Mouse (Mus musculus): ENCODE measurements at regions not wholly inside any gene's neighbourhood (a gene's known extent, or its start where the extent isn't known, plus 50 kb on each side); places are given as distances from the start of the nearest gene placed in this dataset.
A peak's percentile ranks its signal among the peaks of the same experiment; 100 is the strongest.

GRCm38 (mm10) chr12:51009644-51010043 is 338.2 kb upstream of the G2e3 start:
- Histone ChIP-seq H3K4me1 (no peaks in the 10 kb centered on the region), H3K36me3 (no peaks in the 10 kb centered on the region), H3K27me3 (no peaks in the 10 kb centered on the region), H3K27ac (no peak overlapping the region), H3K4me2 (replicated peaks) (no peak overlapping the region), H3K9ac (no peak overlapping the region), H3K4me3 (no peak overlapping the region), H3K9me3 (no peaks in the 10 kb centered on the region)
- 90% methylated on average over 4 of the region's 4 CpGs for WGBS
- no peak for ATAC-seq (ENCODE audit: insufficient number of reproducible peaks, insufficient read depth, low FRiP score, low TSS enrichment)

- ATAC-seq (ENCODE audit: insufficient number of reproducible peaks, insufficient read depth, low FRiP score, low TSS enrichment): peak; percentile 67; the same call in 1 of the 2 replicates
- no peaks in the 10 kb centered on the region for H3K36me3 ChIP-seq
- H3K4me3 ChIP-seq: no peak overlapping the region
- H3K9ac ChIP-seq: no peak overlapping the region
- H3K27me3 ChIP-seq: no peaks in the 10 kb centered on the region
- H3K9me3 ChIP-seq: no peaks in the 10 kb centered on the region
- WGBS: 32% methylated on average over 12 of the region's 12 CpGs
- H3K4me1 ChIP-seq: peaks cover 7% of the 10 kb centered on the region; the same call in 1 of the 2 replicates
- no peak overlapping the region for H3K27ac ChIP-seq
- no peak overlapping the region; the same call in 1 of the 2 replicates for H3K4me2 ChIP-seq (replicated peaks)
These were observed 345.9 kb upstream of the G2e3 start for GRCm38 (mm10) chr12:51001722-51002592.

- no peaks in the 10 kb centered on the region for H3K36me3 ChIP-seq
- H3K27me3 ChIP-seq: no peaks in the 10 kb centered on the region
- H3K9ac ChIP-seq: no peak overlapping the region
- H3K4me2 ChIP-seq (replicated peaks): no peak overlapping the region
- WGBS: 60% methylated on average over 4 of the region's 4 CpGs
- H3K27ac ChIP-seq: no peak overlapping the region
- no peak for ATAC-seq (ENCODE audit: insufficient number of reproducible peaks, insufficient read depth, low FRiP score, low TSS enrichment)
- H3K4me3 ChIP-seq: no peak overlapping the region
- peaks cover 7% of the 10 kb centered on the region; the same call in 1 of the 2 replicates for H3K4me1 ChIP-seq
- H3K9me3 ChIP-seq: no peaks in the 10 kb centered on the region
These were observed 346.8 kb upstream of the G2e3 start for GRCm38 (mm10) chr12:51001096-51001495.

GRCm38 (mm10) chr12:51000281-51001075 is 347.4 kb upstream of the G2e3 start:
- no peak overlapping the region for H3K9ac ChIP-seq
- H3K9me3 ChIP-seq: no peaks in the 10 kb centered on the region
- H3K27me3 ChIP-seq: no peaks in the 10 kb centered on the region
- no peak overlapping the region for H3K4me2 ChIP-seq (replicated peaks)
- 78% methylated on average over 18 of the region's 18 CpGs for WGBS
- no peak for ATAC-seq (ENCODE audit: insufficient number of reproducible peaks, insufficient read depth, low FRiP score, low TSS enrichment)
- H3K4me1 ChIP-seq: peaks cover 7% of the 10 kb centered on the region; the same call in 1 of the 2 replicates
- no peaks in the 10 kb centered on the region for H3K36me3 ChIP-seq
- H3K4me3 ChIP-seq: no peak overlapping the region
- no peak overlapping the region for H3K27ac ChIP-seq

- peak; percentile 73; the same call in 1 of the 2 replicates for ATAC-seq (ENCODE audit: insufficient number of reproducible peaks, insufficient read depth, low FRiP score, low TSS enrichment)
- Histone ChIP-seq H3K36me3 (no peaks in the 10 kb centered on the region), H3K9ac (no peak overlapping the region), H3K27ac (no peak overlapping the region), H3K4me1 (peaks cover 7% of the 10 kb centered on the region; the same call in 1 of the 2 replicates), H3K4me3 (no peak overlapping the region), H3K4me2 (replicated peaks) (no peak overlapping the region), H3K27me3 (no peaks in the 10 kb centered on the region), H3K9me3 (no peaks in the 10 kb centered on the region)
- 31% methylated on average over 20 of the region's 20 CpGs for WGBS
These were observed 348.3 kb upstream of the G2e3 start for GRCm38 (mm10) chr12:50999295-51000237.

- Histone ChIP-seq H3K36me3 (no peaks in the 10 kb centered on the region), H3K9ac (no peak overlapping the region), H3K27me3 (no peaks in the 10 kb centered on the region), H3K27ac (no peak overlapping the region), H3K4me1 (peaks cover 7% of the 10 kb centered on the region; the same call in 1 of the 2 replicates), H3K4me3 (no peak overlapping the region), H3K4me2 (replicated peaks) (no peak overlapping the region), H3K9me3 (no peaks in the 10 kb centered on the region)
- no peak for ATAC-seq (ENCODE audit: insufficient number of reproducible peaks, insufficient read depth, low FRiP score, low TSS enrichment)
- 89% methylated on average over 1 of the region's 1 CpGs for WGBS
These were observed 346.8 kb upstream of the Prkd1 start for GRCm38 (mm10) chr12:50995664-50996063.

GRCm38 (mm10) chr12:50989561-50990325 is 340.8 kb upstream of the Prkd1 start:
- no peaks in the 10 kb centered on the region for H3K27me3 ChIP-seq
- WGBS: 73% methylated on average over 12 of the region's 12 CpGs

GRCm38 (mm10) chr12:50981318-50981717 is 332.4 kb upstream of the Prkd1 start:
- H3K4me2 ChIP-seq (replicated peaks): no peak overlapping the region
- no peak for ATAC-seq (ENCODE audit: insufficient number of reproducible peaks, insufficient read depth, low FRiP score, low TSS enrichment)
- no peak overlapping the region for H3K4me3 ChIP-seq
- H3K9me3 ChIP-seq: no peaks in the 10 kb centered on the region
- no peak overlapping the region for H3K27ac ChIP-seq
- H3K9ac ChIP-seq: no peak overlapping the region
- WGBS: 90% methylated on average over 5 of the region's 5 CpGs
- H3K27me3 ChIP-seq: no peaks in the 10 kb centered on the region
- H3K36me3 ChIP-seq: no peaks in the 10 kb centered on the region
- no peaks in the 10 kb centered on the region for H3K4me1 ChIP-seq

More at GRCm38 (mm10) chr12:50989561-50990325, 340.8 kb upstream of the Prkd1 start:
- ATAC-seq (ENCODE audit: insufficient number of reproducible peaks, insufficient read depth, low FRiP score, low TSS enrichment): no peak
- Histone ChIP-seq H3K9ac (no peak overlapping the region), H3K4me1 (no peaks in the 10 kb centered on the region), H3K27ac (no peak overlapping the region), H3K9me3 (no peaks in the 10 kb centered on the region), H3K4me2 (replicated peaks) (no peak overlapping the region), H3K4me3 (no peak overlapping the region), H3K36me3 (no peaks in the 10 kb centered on the region)

- H3K27ac ChIP-seq: no peak overlapping the region
- H3K4me2 ChIP-seq (replicated peaks): no peak overlapping the region
- H3K27me3 ChIP-seq: no peaks in the 10 kb centered on the region
- no peaks in the 10 kb centered on the region for H3K9me3 ChIP-seq
- WGBS: 77% methylated on average over 4 of the region's 4 CpGs
- no peak overlapping the region for H3K4me3 ChIP-seq
- no peaks in the 10 kb centered on the region for H3K4me1 ChIP-seq
- no peaks in the 10 kb centered on the region for H3K36me3 ChIP-seq
- no peak for ATAC-seq (ENCODE audit: insufficient number of reproducible peaks, insufficient read depth, low FRiP score, low TSS enrichment)
- H3K9ac ChIP-seq: no peak overlapping the region
These were observed 331.9 kb upstream of the Prkd1 start for GRCm38 (mm10) chr12:50980800-50981199.

- Histone ChIP-seq H3K27me3 (no peaks in the 10 kb centered on the region), H3K4me2 (replicated peaks) (no peak overlapping the region), H3K4me1 (no peaks in the 10 kb centered on the region), H3K36me3 (no peaks in the 10 kb centered on the region), H3K27ac (no peak overlapping the region), H3K9me3 (no peaks in the 10 kb centered on the region), H3K4me3 (no peak overlapping the region), H3K9ac (no peak overlapping the region)
- 95% methylated on average over 1 of the region's 1 CpGs for WGBS
- no peak for ATAC-seq (ENCODE audit: insufficient number of reproducible peaks, insufficient read depth, low FRiP score, low TSS enrichment)
These were observed 321.8 kb upstream of the Prkd1 start for GRCm38 (mm10) chr12:50970759-50971122.
